Mouse (Mus musculus) forelimb bud, embryonic 11.5 days (tissue): ENCODE results near the gene Camsap2.

ENCODE experiments used
- DNase-seq: peaks from one replicate; pipeline ENCODE4 v3.0.0-alpha.2; 2012; ENCODE audit warnings: low read depth, low spot score

Gene Camsap2

GRCm38 (mm10) chr1:136344281-136344680, 1.6 kb downstream of the Camsap2 start:
- DNase-seq, result no peak

DNA sequence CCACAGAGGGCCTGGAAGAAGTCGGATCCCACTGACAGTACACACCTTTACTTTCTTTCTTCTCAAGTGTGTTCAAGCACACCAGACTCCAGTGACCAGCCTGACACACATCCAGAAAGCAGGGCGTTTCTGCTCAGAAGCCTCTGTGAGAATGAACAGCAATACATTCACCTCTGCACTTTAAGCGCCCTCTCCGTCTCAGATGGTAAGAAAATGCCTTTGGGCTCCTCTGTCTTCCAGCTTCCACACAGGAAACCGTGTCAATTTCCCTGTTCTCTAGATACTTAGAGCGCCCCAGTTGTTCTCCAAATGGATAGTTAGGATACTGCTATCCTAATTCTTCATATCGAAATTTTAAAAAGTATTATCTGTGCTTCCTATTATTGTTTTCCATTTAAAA, 2.2 kb downstream of the Camsap2 start:
- no peak for DNase-seq

- DNase-seq, result no peak
Measured at GRCm38 (mm10) chr1:136340541-136340940, 5.4 kb downstream of the Camsap2 start.

DNA sequence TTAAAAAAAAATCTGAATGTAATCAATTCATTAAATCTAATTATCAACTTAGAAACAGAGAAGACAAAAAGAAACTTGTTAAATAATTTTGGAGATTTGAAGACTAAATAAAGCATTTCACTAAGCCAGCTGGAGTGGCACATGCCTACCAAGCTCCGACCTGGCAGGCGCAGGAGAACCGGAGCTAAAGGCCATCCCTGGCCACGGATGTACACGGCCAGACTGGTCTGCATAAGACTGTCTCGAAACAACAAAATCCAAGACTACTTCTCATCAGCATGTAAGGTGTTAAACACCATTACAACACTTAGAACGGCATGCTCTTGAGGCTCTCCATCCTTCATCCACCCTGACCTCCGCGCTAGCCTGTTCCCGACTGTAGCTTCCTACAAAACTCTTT, 11.2 kb downstream of the Camsap2 start:
- no peak for DNase-seq

DNA sequence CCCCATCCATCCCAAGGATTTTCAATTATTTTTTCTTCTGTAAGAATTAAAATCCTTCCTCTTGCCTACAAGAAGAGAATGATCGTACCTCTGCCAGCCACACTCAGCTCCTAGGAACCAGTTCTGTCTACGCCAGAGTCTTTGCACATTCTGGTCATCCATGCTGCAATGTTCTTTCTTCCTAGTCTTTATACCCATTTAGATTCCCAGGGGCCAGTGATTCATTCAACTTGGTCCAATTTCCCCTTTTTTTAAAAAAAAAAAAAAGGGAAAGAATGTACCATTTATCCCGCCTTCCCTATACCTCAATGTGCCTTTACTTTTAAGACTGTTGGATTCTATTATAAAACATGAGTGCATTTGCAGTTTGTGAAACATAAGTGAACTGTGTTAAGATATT, 12.4 kb downstream of the Camsap2 start:
- no peak for DNase-seq

- DNase-seq, result no peak
Measured at GRCm38 (mm10) chr1:136333071-136333470, 12.8 kb downstream of the Camsap2 start.

DNA sequence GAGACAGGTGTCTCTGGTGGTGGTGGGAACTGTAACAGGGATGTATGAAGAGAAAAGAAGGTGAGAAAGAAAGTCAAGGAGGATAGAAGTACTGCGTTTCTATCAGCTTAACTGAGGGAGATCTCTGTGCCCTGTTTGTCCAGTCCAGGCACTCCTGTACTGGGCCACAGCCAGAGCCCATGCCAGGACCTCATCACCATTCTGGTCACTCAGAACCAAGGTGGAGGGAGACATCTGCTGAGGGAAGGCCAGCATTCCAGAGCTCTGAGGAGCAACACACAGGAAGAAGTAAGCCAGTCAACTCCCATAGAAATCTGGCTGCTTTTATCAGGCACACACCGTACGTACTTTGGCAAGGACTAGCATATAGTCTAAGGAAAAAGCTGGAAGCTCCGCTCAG, 14.1 kb downstream of the Camsap2 start:
- no peak for DNase-seq

DNA sequence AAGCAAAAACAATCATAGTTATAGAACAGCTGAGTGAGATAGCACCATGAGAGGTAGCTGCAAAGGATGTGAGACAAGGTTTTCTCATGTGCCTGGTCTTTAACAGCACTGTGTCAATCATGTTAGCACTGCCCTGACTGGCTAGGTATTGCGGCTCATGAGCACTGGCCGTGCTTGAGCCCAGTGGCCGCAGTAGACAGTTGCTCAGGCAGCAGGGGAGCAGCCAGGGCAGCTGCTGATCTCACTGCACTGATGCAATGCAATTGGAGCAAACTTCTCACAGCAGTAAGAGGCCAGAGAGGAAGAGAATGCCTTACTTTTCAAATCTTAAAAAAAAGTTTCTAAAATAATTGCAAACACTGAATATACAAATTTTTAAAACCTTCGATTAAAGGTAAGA, 16.5 kb downstream of the Camsap2 start:
- DNase-seq, result no peak

GRCm38 (mm10) chr1:136328640-136329039, 17.3 kb downstream of the Camsap2 start:
- peak; percentile 67 for DNase-seq

- no peak for DNase-seq
Measured at GRCm38 (mm10) chr1:136327638-136328037, 18.3 kb downstream of the Camsap2 start.

DNA sequence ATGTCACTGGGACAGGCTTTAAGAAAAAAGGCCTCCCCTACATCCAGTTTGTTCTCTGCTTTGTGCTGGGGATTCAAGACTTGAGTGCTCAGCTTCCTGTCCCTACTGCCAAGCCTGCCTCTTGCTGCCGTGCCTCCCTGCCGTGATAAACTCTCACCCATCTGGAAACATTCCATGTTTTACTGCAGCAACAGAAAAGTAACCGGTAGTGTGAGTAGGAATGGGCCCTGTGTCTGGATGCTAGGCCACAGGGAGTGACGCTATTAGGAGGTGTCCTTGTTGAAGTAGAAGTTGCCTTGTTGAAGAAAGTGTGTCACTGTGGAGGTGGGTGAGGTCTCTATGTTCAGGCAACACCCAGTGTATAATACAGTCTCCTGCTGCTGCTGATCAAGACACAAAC, 20.0 kb downstream of the Camsap2 start:
- DNase-seq, result peak; percentile 33

DNA sequence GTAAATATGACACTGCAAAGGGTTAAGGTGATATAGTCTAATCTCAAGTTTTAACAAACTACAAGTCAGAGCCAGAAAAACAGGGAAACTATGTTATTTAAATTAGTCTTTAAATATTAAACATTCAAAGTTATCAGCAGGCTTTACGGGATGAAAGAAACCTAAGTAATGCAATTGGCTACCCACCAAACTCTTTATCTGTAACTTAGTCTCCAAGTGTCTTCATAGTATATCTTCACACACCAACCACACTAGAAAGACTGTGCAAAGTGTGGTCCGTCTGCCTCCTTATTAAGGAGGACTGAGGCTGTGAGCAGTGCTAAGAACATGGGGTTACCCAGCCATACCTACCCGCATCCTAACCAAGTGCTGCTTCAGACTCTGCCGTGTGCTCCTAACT, 23.6 kb downstream of the Camsap2 start:
- no peak for DNase-seq

GRCm38 (mm10) chr1:136316317-136316716, 29.6 kb downstream of the Camsap2 start:
- no peak for DNase-seq

DNA sequence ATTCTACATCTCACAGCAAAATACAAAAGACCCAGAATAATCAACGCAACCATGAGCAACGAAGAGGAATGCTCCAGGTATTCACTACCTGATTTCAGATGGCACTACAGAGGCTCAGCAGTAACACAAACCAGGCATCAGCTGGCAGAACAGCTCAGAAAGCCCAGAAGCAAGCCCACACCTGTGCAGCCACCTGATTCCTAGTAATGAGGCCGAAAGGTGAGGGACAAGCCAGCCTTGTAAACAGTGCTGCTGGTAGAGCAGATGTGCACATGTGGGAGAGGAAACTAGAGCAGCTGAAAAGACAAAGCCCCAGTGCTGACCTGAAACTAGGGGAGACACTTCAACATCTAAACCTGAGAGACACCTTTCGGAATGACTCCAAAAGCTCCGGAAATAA, 36.7 kb downstream of the Camsap2 start:
- peak; percentile 10 for DNase-seq

DNA sequence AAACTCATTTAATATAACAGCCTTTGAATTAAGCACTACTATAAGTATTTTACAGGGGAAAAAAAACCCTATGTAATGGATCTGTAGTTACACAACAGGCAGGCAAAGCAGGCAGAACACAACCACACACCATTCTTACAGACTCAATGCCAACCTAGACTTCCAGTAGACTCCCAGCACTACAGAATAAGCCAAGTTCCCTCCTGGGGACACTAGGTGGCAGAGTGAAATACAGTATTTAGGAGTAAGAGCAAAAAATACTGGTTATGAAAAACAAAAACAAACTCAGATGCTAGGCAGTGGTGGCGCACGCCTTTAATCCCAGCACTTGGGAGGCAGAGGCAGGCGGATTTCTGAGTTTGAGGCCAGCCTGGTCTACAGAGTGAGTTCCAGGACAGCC, 39.5 kb downstream of the Camsap2 start:
- DNase-seq, result peak; percentile 12

- DNase-seq, result no peak
Measured at GRCm38 (mm10) chr1:136293961-136294360, 51.9 kb downstream of the Camsap2 start.

- DNase-seq, result no peak
Measured at GRCm38 (mm10) chr1:136289803-136290202, 56.1 kb downstream of the Camsap2 start.

- no peak for DNase-seq
Measured at GRCm38 (mm10) chr1:136277366-136277765, 68.5 kb downstream of the Camsap2 start.

DNA sequence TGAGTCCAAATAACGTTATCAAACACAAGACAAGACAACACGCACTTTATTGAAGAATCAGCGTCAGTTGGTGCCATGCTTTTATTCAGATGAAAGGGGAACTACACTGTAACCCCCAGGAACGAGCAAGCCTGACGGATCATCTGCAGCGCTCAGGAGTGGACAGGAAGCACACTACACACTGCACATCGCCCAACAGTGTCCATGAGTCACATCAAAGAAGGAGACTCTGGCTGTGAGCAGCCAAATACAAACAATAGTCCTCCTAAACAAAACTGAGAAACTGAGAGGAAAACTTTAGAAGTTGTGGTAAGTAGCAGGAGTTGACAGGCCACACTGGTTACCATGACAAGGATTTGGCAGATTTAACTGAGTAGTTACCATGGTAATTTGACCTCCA, 77.7 kb downstream of the Camsap2 start:
- no peak for DNase-seq

- no peak for DNase-seq
Measured at GRCm38 (mm10) chr1:136266127-136266526, 79.8 kb downstream of the Camsap2 start.

DNA sequence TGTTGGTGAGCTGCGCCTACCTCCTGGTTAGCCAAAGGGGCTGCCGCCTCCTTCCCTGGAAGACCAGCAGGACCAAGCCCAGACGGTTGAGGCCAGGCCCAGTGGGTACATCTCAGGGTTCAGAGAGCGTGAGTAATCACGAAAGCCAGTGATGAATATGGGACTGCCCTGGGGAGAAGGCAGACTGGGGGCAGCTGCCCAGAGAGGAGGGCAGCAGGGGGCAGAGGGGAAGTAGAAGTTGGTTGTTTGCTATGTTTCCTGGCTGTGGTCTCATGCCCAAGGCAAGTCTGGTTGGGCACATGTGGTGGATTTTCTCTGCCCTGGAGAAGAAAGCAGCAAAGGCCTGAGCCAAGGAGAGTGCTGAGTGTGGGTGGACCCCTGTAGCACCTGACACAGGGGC, 82.5 kb downstream of the Camsap2 start:
- no peak for DNase-seq

DNA sequence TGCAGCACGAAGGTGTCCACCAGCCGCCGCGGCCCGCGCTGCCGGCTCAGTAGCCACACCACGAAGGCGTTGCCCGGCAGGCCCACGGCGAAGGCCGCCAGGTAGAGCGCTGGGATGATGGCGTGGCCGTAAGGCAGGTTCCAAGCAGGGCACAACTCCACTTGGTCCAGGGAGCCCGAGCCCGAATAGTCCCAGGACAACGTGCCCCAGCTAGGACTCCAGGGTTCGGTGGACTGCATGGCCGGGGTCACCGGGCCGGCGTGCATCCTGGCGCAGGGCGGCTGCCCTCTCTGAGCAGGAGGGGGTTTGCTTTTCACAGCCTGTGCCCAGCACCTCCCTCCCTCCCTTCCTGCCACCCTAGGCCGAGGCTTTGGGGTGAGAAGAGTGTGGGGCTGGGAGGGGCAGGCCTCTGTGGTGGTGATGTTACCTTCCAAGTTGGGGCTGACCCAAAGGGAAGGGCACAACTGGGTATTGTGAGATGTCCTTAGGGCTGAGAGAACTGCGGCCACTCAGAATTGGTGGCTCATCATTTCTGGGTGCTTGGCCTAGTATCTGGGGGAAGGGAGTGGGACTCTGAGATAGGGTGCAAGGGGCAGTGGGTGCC, 85.2 kb downstream of the Camsap2 start, which contains the start of gene Gpr25:
Gene Gpr25 (minus strand): TSS at position 239 of the 604 bp plus-strand sequence.
- no peak for DNase-seq

DNA sequence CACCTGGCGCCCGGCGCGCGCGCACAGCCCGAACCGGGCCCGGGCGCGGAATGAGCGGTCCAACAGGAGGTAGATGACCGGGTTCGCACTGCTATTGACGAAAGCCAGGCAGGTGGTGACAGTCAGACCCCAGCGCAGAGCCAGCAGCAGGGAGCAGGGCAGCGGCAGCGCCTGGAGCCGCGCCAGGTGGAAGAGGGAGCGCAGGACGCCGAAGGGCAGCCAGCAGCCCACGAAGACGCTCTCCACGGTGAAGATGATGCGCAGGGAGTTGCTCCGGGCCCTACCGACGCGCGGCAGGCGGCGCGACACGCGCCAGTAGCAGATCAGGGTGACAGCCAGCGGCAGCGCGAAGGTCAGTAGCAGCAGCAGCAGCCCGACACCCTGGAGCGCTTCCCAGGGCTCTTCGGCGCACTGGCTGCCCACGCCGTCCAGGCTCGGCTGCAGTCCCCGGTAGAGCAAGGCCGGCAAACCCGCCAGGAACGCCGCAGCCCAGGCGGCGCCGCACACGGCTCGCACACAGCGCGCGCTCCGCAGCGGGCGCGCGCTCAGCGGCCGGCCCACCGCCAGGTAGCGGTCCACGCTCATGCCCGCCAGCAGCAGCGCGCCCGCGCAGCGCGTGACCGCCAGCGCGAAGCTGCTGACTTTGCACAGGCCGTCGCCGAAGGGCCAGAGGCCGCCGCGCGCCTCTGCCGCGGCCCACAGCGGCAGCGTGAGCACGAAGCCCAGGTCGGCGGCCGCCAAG, 85.8 kb downstream of the Camsap2 start:
- DNase-seq, result peak; percentile 62

DNA sequence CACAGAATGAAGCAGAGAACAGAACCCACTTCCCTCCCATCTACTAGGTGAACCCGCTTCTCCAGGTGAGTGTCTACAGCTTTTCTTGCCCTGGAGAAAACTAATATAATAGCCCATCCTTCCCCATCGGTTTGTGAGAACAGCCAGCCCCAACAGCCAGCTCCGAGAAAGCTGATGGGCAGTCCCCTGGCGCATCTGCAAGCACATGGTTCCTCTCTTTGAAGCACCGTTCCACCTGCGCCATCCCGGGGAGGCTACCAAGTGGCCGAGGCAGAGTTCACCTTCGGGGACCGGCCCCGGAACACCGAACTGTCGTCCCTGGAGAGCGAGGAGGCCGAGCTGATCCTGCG, 86.4 kb downstream of the Camsap2 start:
- no peak for DNase-seq
